Mouse (Mus musculus) cerebellum, adult 2 months (tissue): ENCODE measurements around the gene Dnajb14. TPM values are rescaled to one million over a fixed set of nuclear protein-coding genes. Genes with fewer than 3 reads are reported as not detected.
A peak's percentile ranks its signal among the peaks of the same experiment; 100 is the strongest.

ENCODE experiments used
- DNase-seq, 2 experiments: peaks; one replicate each; pipeline ENCODE4 v3.0.0; 2021
- H3K27ac ChIP-seq: fragments of 200-500 bp; 2 replicates; pipeline ENCODE4 v1.5.1; 2012; ENCODE audit warnings: low read length, control low read depth, inconsistent platforms; ENCODE audit not compliant: insufficient read depth
- H3K27me3 ChIP-seq: fragments of 200-500 bp; 2 replicates; pipeline ENCODE4 v1.6.1; 2012; ENCODE audit warnings: inconsistent platforms, mild to moderate bottlenecking, low read length, moderate library complexity; ENCODE audit not compliant: control insufficient read depth, insufficient read depth
- H3K4me1 ChIP-seq: fragments of 200-500 bp; 2 replicates; pipeline ENCODE4 v1.6.1; 2011; ENCODE audit warnings: low read length; ENCODE audit not compliant: control insufficient read depth, insufficient read depth
- H3K4me3 ChIP-seq: fragments of 200-500 bp; replicated peaks from 2 replicates; pipeline ENCODE3; 2011; ENCODE audit warnings: mild to moderate bottlenecking, low read depth, low read length, control low read depth; ENCODE audit not compliant: insufficient read depth
- CTCF ChIP-seq: fragments of 200-500 bp; IDR thresholded peaks from 2 replicates; pipeline ENCODE4 v1.5.1; 2011; ENCODE audit warnings: low read depth, mild to moderate bottlenecking, control low read depth, low read length, moderate library complexity, borderline replicate concordance; ENCODE audit not compliant: insufficient read depth
- POLR2A ChIP-seq: fragments of 200-500 bp; IDR thresholded peaks from 2 replicates; pipeline ENCODE4 v1.6.1; 2011; ENCODE audit warnings: low read length, control low read depth, borderline replicate concordance; ENCODE audit not compliant: insufficient read depth
- WGBS: fragments of 180-500 bp; shearing (Covaris S2); methylation state at CpG from one replicate; pipeline ENCODE4 v1.1.7; 2018; 5-methylcytosine and 5-hydroxymethylcytosine counted together
- polyA plus RNA-seq: library from polyadenylated mRNA; depleted of rRNA; stranded (reverse); fragments of >200 nt; gene quantifications from 2 replicates; pipeline ENCODE4 v1.2.3, GENCODE M21; 2012; rRNA removed

Gene Dnajb14
- 25.6 and 27.4 TPM in 2 replicates for polyA plus RNA-seq

GRCm38 (mm10) chr3:137867437-137868093 is at the start of gene Dnajb14:
TSS of gene Dnajb14 (plus strand) at chr3:137867675.
- DNase-seq, result peak; percentile 76 to 79
- Histone ChIP-seq H3K27me3 (no peaks in the 10 kb centered on the region), H3K27ac (peak within 1 kb of the TSS; percentile 98), H3K4me1 (peaks cover 9% of the 10 kb centered on the region; the same call in 1 of the 2 replicates), H3K4me3 (peak within 1 kb of the TSS; percentile 92)
- TF ChIP-seq POLR2A (peak; percentile 52), CTCF (no peak)
- WGBS, result under 1% methylated on average over 91 of the region's 94 CpGs

GRCm38 (mm10) chr3:137818713-137819112 is 48.8 kb upstream of the Dnajb14 start:
- H3K4me3 ChIP-seq, result no peak overlapping the region
- H3K4me1 ChIP-seq, result no peaks in the 10 kb centered on the region
- 17% methylated on average over 4 of the region's 4 CpGs for WGBS
- no peaks in the 10 kb centered on the region for H3K27me3 ChIP-seq
- no peak overlapping the region for H3K27ac ChIP-seq
- TF ChIP-seq POLR2A (no peak), CTCF (no peak)
- DNase-seq, result no peak

- DNase-seq, result no peak
- H3K4me1 ChIP-seq, result no peaks in the 10 kb centered on the region
- H3K27ac ChIP-seq, result no peak overlapping the region
- H3K4me3 ChIP-seq, result no peak overlapping the region
- 79% methylated on average over 6 of the region's 6 CpGs for WGBS
- TF ChIP-seq CTCF (no peak), POLR2A (no peak)
- H3K27me3 ChIP-seq, result no peaks in the 10 kb centered on the region
Measured at GRCm38 (mm10) chr3:137820688-137821467, 46.6 kb upstream of the Dnajb14 start.

GRCm38 (mm10) chr3:137823317-137823716 is 44.2 kb upstream of the Dnajb14 start:
- DNase-seq, result no peak
- Histone ChIP-seq H3K27ac (no peak overlapping the region), H3K27me3 (no peaks in the 10 kb centered on the region), H3K4me3 (no peak overlapping the region), H3K4me1 (no peaks in the 10 kb centered on the region)
- 93% methylated on average over 3 of the region's 3 CpGs for WGBS
- no peak for TF ChIP-seq CTCF
- no peak for TF ChIP-seq POLR2A

GRCm38 (mm10) chr3:137827678-137828077 is 39.8 kb upstream of the Dnajb14 start:
- Histone ChIP-seq H3K4me3 (no peak overlapping the region), H3K27me3 (no peaks in the 10 kb centered on the region), H3K4me1 (no peaks in the 10 kb centered on the region), H3K27ac (no peak overlapping the region)
- DNase-seq, result no peak
- WGBS, result 68% methylated on average over 11 of the region's 11 CpGs
- no peak for TF ChIP-seq CTCF
- TF ChIP-seq POLR2A, result no peak

GRCm38 (mm10) chr3:137831156-137831555 is 36.3 kb upstream of the Dnajb14 start:
- Histone ChIP-seq H3K4me3 (no peak overlapping the region), H3K4me1 (no peaks in the 10 kb centered on the region), H3K27me3 (no peaks in the 10 kb centered on the region), H3K27ac (no peak overlapping the region)
- WGBS, result 89% methylated on average over 2 of the region's 2 CpGs
- no peak for DNase-seq
- TF ChIP-seq POLR2A (no peak), CTCF (no peak)

- no peak for DNase-seq
- TF ChIP-seq CTCF, result no peak
- TF ChIP-seq POLR2A, result no peak
- no peak overlapping the region for H3K4me3 ChIP-seq
- H3K27me3 ChIP-seq, result no peaks in the 10 kb centered on the region
- no peaks in the 10 kb centered on the region for H3K4me1 ChIP-seq
- no peak overlapping the region for H3K27ac ChIP-seq
Measured at GRCm38 (mm10) chr3:137833128-137833527, 34.3 kb upstream of the Dnajb14 start.

- no peak overlapping the region for H3K27ac ChIP-seq
- DNase-seq, result no peak
- no peak overlapping the region for H3K4me3 ChIP-seq
- TF ChIP-seq POLR2A (no peak), CTCF (no peak)
- no peaks in the 10 kb centered on the region for H3K27me3 ChIP-seq
- no peaks in the 10 kb centered on the region for H3K4me1 ChIP-seq
- 90% methylated on average over 4 of the region's 4 CpGs for WGBS
Measured at GRCm38 (mm10) chr3:137833698-137834097, 33.8 kb upstream of the Dnajb14 start.
